Mouse (Mus musculus) heart, postnatal 25 days (tissue): ENCODE data around the gene Metap2. TPM values are rescaled to one million over a fixed set of nuclear protein-coding genes. Genes with fewer than 3 reads are reported as not detected.
A peak's percentile ranks its signal among the peaks of the same experiment; 100 is the strongest.

Experiments used
- DNase-seq: peaks from one replicate; pipeline ENCODE4 v3.0.0; 2022; ENCODE audit warnings: low spot score
- intact Hi-C: fragments of 180-260 bp; cut with DNase I; formaldehyde crosslinking; loops from one replicate; pipeline ENCODE4 v1.15.1; 2025
- total RNA-seq, 2 experiments: library from RNA; stranded (reverse); gene quantifications; 2 replicates each; pipeline ENCODE4 v1.2.3; 2021

The Metap2 gene
- total RNA-seq, 2 experiments from 2014 or later: 111 to 131 TPM

DNA sequence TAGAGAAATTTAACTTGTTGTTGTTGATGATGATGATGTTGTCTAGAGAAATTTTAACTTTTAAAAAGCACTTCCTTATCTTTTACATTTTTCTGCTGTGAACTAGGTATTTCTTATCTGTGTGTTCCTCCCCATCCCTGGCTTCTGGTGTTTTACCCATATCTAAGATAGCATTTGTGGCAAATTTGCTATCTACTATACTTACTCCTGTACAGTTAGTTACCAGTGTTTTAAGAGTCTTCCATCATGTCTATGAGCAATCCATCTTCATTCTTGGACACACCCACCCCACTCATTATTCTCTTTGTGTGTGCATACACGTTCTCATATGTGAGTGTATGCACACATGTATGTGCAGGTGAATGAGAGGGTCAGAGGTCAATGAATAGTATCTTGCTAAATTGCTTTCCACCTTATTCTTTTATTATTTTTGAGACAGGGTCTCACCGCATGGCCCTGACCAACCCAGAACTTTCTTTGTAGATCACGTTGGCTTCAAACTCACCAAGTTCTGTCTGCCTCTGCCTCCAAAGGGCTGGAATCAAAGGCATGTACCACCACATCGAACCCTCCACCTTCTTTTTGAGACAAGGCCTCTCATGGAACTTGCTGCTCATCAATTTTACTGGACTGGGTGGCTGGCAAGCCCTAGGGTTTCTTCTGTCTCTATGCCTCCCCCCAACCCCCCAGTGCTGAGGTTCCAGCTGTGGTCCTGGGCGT is 15.4 kb upstream of the Metap2 start:
- intact Hi-C loops: no loop called here
- DNase-seq: no peak

DNA sequence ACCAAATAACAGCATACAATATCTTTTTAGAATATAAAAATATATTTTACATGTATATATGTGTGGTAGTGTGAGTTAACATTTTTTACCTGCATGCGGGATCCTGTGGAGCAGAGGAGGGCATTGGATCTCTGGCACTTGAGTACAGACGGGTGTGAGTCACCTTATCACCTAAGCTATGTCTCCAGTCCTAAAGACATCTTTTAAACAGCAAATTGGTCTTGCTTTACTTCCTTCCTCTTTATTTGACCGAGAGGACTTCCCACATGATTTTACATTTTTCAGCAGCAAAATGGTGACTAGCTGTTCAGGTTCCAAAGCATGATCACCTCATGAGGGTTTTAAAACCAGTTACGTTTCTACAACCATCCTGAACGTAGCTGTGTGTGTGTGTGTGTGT is 14.4 kb upstream of the Metap2 start:
- no peak for DNase-seq
- intact Hi-C loops: no loop called here

DNA sequence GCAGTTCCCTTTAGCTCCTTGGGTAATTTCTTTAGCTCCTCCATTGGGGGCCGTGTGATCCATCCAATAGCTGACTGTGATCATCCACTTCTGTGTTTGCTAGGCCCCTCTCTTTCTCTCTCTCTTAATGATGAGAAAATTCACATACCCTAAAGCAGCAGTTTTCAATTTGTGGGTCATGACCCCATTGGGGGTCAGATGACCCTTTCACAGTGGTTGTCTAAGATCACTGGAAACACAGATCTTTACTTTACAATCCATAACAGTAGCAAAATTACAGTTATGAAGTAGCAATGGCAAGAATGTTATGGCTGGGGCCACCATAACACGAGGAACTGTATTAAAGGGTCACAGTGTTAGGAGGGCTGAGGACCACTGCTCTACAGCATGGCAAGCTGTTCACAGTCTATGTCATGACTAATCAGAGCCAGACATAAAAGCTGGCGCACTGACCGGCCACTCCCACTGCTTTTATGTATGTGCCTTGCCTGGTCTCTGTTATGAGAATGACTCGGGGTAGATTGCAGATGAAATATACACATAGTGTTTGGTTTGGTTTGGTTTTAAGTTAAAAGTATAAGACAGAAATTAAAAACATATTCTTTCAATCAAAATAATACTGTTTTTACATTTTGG is 13.0 kb upstream of the Metap2 start:
- intact Hi-C loops: no loop called here
- no peak for DNase-seq

DNA sequence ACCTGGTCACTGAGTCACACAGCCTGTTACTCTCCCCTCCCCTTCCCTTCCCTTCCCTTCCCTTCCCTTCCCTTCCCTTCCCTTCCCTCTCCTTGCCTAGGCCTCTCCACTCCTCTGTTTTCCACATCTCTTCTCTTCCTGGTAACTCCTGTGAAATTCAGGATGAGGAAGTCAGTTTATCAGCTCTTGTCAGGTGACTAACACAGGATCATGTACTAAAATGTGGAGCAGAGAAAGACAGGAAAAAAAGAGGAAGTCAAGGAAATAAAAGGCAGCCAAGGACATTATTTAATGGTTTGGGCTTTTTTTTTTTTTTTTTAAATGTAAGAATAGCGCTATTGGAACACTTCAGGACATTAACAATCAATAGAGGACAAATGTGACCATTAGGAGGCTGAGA is 12.1 kb upstream of the Metap2 start:
- intact Hi-C loops: no loop called here
- no peak for DNase-seq

GRCm38 (mm10) chr10:93908540-93908939 is 11.6 kb upstream of the Metap2 start:
- intact Hi-C loops: no loop called here
- no peak for DNase-seq

DNA sequence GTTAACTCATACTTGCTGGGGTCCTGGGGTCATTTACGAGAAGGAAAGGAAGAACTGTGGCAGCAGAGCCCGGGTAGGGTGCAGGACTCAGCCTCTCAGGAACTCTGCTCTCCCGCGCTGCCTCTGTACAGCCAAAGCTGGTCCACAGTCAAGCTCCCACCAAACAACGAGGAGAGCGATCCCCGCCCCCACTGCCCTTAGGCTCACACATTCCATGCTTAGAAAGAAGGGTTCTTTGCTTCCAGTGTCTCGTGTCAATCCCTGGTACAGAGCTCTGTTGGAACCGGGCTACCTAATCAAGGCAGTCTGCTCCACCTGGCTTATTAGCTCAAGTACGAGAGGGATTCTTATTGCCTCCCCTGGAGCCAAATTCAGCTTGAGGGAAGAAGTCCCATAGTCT is 10.5 kb upstream of the Metap2 start:
- intact Hi-C loops: no loop called here
- DNase-seq: no peak

DNA sequence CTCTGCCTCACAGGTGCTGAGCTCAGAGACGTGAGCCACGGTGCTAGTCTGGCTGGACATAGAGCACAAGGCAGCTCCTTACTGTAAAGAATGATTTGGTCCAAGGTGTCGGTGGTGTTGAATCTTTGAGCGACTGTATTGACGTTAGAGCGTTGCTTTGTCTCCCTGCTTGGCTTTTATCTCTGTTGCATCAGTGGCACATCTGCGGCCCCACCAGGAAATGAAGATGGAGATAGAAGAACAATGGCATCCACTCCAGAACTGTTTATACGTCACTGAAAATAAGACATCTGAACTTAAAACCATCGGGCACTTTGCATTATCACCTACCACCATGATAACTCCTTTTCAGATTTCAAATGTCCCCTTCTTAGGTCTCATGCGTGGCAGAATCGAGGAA is 3.0 kb upstream of the Metap2 start:
- intact Hi-C loops: no loop called here
- no peak for DNase-seq

- no peak for DNase-seq
- intact Hi-C loops: no loop called here
These were observed 2.4 kb upstream of the Metap2 start for GRCm38 (mm10) chr10:93899303-93899702.

DNA sequence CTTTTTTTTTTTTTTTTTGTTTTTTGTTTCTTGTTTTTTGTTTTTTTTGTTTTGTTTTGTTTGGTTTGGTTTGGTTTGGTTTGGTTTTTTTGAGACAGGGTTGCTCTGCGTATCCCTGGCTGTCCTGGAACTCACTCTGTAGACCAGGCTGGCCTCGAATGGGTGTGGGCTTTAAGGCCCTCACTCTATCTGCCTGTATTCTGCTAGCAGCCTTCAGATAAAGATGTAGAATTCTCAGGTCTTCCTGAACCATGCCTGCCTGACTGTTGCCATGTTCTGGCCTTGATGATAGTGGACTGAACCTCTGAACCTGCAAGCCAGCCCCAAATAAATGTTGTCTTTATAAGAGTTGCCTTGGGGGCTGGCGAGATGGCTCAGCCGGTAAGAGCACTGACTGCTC is 4.3 kb downstream of the Metap2 start:
- no peak for DNase-seq
- intact Hi-C loops: no loop called here

DNA sequence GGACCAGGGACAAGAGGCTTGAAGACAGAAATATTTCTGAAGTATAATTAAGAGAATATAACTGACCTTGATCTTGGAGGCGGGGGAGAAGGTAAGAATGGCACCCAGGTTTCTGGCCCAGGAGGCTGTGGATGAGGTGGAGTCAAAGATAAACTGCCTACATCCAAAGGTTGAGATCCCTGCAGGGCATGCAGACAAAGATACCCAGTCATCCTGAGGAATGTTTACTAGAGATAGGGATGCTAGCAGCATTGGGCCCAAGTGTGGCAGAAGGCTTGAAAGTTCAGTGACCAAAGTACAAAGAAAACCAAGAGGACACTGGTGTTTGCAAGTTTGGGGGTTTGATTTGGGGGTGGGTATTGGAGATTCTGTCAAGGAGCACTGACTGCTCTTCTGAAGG is 5.9 kb downstream of the Metap2 start:
- no peak for DNase-seq
- intact Hi-C loops: no loop called here

DNA sequence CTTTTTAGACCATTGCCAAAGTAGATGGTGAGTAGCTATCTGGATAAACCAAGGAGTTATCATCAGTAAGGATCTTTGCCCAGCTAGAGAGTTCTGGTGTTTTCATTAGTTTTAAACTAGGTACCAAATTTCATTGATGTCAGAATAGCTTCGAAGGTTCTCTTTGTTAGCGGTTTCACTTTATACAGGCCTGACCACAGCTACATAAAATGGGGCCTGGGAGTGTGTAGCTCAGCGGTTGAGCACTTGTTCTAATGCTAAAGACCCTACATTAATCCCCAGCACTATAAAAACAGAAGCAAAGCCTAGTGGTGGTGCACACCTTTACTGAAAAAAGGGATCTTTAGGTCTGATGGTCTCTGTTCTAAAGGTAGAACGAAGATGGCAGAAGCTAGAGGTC is 6.3 kb downstream of the Metap2 start:
- no peak for DNase-seq
- intact Hi-C loops: no loop called here

GRCm38 (mm10) chr10:93889976-93890375 is 6.9 kb downstream of the Metap2 start:
- no peak for DNase-seq
- intact Hi-C loops: loop anchor here (5.0 kb wide), 1 partner anchor 257 kb away; the partner anchor contains the start of gene Nr2c1

- DNase-seq: peak; percentile 65
- intact Hi-C loops: loop anchor here (5.0 kb wide), 1 partner anchor 258 kb away; the partner anchor contains the start of gene Nr2c1
These were observed 7.3 kb downstream of the Metap2 start for GRCm38 (mm10) chr10:93889579-93889950.

DNA sequence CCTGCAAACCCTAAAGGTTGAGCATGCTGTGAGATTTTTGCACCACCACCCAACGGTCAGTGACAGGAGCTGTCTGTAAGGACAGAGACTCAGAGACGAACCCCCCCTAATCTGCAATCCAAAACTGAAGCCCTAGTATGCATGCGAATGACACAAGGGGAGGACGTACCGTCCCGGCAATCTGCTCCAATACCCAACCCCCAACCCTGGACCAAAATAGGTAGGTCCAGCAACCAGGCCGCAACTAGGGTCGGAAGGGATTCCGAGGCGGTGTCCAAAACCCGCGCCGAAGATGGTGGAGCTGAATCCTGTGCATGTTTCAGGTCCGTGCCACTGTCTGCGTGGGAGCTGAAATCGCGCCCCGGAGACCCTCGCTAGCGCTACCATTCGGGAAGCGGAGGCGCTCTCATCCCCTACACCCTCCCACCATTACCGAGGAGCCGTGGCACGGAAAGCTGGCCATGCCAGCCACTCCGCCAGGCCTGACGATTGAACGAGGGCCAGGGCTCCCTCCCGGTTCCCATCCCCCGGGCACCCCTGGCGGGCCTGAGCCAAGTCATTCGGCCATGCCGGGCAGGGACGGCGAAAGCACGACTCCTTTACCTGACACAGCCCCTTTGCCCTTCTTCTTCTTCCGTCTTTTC is 7.8 kb downstream of the Metap2 start:
- no peak for DNase-seq
- intact Hi-C loops: loop anchor here (5.0 kb wide), 1 partner anchor 258 kb away; the partner anchor contains the start of gene Nr2c1

DNA sequence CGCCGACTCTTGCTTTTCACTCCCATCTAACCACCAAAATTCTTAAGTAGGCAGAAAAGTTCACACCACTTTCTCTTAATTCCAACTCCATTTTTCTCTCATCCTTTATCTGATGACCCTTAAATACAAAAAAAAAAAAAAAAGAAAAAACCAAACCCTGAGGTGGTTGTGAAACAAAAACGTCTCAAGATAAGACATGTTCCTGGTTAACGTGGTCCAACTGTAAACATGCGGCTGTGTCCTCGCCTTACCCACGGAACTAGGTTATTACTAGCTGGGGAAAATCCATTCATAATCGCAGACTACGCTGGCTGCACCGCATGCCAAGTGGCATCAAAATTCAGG is 8.3 kb downstream of the Metap2 start:
- DNase-seq: no peak

GRCm38 (mm10) chr10:93885839-93886477 is 10.9 kb downstream of the Metap2 start:
- DNase-seq: no peak
- intact Hi-C loops: loop anchor here (5.0 kb wide), 1 partner anchor 261 kb away; the partner anchor contains the start of gene Nr2c1

More for the DNA sequence above, 8.3 kb downstream of the Metap2 start:
- intact Hi-C loops: loop anchor here (5.0 kb wide), 1 partner anchor 259 kb away; the partner anchor contains the start of gene Nr2c1

DNA sequence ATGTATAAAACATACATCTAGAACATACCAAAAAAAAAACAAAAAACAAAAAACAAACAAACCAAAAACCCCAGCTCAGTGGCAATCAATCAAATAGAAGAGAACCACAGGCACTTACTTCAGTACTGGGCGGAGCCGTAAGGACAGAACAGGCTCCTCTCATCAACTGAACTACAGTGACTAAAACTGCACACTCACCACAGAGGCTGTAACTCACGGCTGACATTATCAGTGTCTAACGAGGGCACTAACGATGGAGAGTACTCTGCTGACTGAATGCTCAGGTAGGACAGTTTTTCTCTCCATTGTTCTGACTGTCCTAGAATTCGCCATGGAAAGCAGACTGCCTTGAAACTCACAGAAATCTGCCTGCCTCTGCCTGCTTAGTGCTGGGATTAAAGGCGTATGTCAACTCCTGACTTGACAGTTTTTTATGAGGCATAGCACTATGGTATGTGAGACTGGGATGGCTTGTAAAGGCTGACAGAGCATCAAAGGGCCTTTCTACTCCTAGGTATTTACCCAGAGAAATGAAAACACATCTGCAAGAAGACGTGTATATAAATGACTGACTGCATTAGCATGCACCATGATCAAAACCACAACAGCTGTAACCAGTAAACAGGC is 14.0 kb downstream of the Metap2 start:
- DNase-seq: no peak
- intact Hi-C loops: no loop called here

DNA sequence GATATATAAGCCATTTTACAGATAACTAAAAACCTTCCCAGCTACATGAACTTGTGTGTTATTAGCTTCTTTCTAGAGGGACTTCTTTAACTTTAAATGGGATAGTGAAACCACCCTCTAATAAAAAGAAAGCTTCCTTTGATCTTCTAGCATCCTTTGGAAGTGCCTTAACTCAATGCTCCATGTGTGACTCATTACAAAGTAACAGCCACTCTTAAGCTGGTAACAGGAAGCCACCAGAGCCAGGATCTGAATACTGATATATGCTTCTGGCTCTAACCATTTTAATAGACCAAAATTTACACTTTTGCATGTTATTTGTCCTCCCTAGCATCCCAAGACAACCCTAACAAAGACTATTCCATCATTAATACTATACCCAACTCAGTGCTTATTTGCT is 15.0 kb downstream of the Metap2 start:
- no peak for DNase-seq
- intact Hi-C loops: no loop called here

GRCm38 (mm10) chr10:93878732-93879131 is 18.2 kb downstream of the Metap2 start:
- intact Hi-C loops: no loop called here
- no peak for DNase-seq

DNA sequence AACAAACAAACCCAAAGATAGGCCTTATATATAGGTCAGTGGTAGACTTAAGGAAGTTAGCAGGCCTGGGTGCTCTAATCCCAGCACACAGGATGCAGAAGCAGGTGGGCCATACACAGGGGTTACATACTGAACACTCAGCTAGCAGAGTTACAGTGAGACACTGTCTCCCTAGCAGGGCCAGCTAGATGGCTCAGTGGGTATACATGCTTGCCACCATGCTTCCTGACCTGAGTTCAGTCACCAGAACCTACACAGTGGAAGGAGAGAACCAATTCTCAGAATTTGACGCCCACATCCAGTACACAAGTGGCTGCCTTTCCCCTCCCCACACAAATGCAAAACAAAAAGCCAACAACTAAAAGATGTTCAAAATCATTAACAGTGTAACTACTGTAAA is 20.1 kb downstream of the Metap2 start:
- DNase-seq: no peak
- intact Hi-C loops: no loop called here
